Mouse (Mus musculus) MEL (cell line): ENCODE measurements around the gene Klhdc4.

ENCODE experiments used
- E2F4 ChIP-seq: IDR thresholded peaks from 2 replicates; pipeline ENCODE4 v1.6.1; 2011; ENCODE audit warnings: low read depth, low read length, improper control_type of control experiment, borderline replicate concordance
- EP300 ChIP-seq, 2 experiments: IDR thresholded peaks; 2 replicates each; pipeline ENCODE4 v1.6.1; 2011; ENCODE audit warnings: improper control_type of control experiment in 2 of 2, low read length in 2 of 2, low read depth in 1 of 2, mild to moderate bottlenecking in 1 of 2
- GABPA ChIP-seq: IDR thresholded peaks from 2 replicates; pipeline ENCODE4 v1.6.1; 2012; ENCODE audit warnings: low read depth, mild to moderate bottlenecking, inconsistent platforms, low read length, improper control_type of control experiment, moderate library complexity
- MAFK ChIP-seq: IDR thresholded peaks from 2 replicates; pipeline ENCODE4 v1.6.1; 2011; ENCODE audit warnings: low read depth, mild to moderate bottlenecking, low read length, improper control_type of control experiment, borderline replicate concordance
- MAZ ChIP-seq: IDR thresholded peaks from 2 replicates; pipeline ENCODE4 v1.6.1; 2012; ENCODE audit warnings: low read depth, mild to moderate bottlenecking, inconsistent platforms, low read length, improper control_type of control experiment
- NELFE ChIP-seq: IDR thresholded peaks from 2 replicates; pipeline ENCODE4 v1.6.1; 2011; ENCODE audit warnings: low read depth, low read length, improper control_type of control experiment
- POLR2A ChIP-seq, 2 experiments: IDR thresholded peaks; 2 replicates each; pipeline ENCODE4 v1.6.1; 2011 to 2012; ENCODE audit warnings: low read length in 2 of 2, mild to moderate bottlenecking in 2 of 2, control low read depth in 1 of 2, improper control_type of control experiment in 1 of 2, low read depth in 1 of 2, moderate library complexity in 1 of 2; ENCODE audit not compliant: control insufficient read depth in 1 of 2, insufficient read depth in 1 of 2, poor library complexity in 1 of 2
- POLR2AphosphoS2 ChIP-seq: IDR thresholded peaks from 2 replicates; pipeline ENCODE4 v1.6.1; 2011; ENCODE audit warnings: low read length, improper control_type of control experiment
- POLR2AphosphoS5 ChIP-seq: IDR thresholded peaks from 2 replicates; pipeline ENCODE4 v1.6.1; 2012; ENCODE audit warnings: low read depth, borderline replicate concordance, mild to moderate bottlenecking, inconsistent platforms, low read length, moderate library complexity, mixed read lengths
- SMC3 ChIP-seq: IDR thresholded peaks from 2 replicates; pipeline ENCODE4 v1.6.1; 2011; ENCODE audit warnings: low read depth, low read length, improper control_type of control experiment

DNA sequence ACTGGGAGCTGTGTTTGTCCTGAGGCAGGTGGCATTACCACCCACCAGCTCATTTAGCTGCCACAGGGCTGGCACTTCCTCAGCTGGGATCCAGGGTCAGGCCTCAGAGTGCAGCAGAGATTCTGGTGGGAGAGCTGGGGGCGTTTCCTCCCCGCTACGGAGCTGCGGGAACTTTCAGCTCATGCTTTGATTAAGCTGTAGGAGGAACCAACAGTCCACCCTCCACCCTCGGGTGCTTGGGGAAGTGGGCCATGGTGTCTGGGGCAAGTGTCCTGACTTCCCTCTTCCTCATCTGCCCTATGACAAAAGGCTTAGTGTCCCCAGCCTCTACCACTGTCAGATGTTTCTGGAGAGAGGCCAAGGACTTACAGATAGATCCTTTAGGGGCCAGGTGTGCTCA is 47.8 kb upstream of the Klhdc4 start:
- TF ChIP-seq POLR2A (IDR thresholded peaks at IDR 0.05; ENCODE audit: control insufficient read depth in 1 of 2, insufficient read depth in 1 of 2, low read depth in 1 of 2, low read length in 2 of 2, poor library complexity in 1 of 2) = no peak
- no peak for TF ChIP-seq MAFK
- TF ChIP-seq EP300 (IDR thresholded peaks at IDR 0.05; ENCODE audit: low read depth in 1 of 2, low read length in 2 of 2) = no peak
- TF ChIP-seq POLR2AphosphoS5 = no peak
- no peak for TF ChIP-seq E2F4
- TF ChIP-seq GABPA = no peak
- TF ChIP-seq MAZ = no peak
- no peak for TF ChIP-seq SMC3
- TF ChIP-seq POLR2AphosphoS2 = no peak
- no peak for TF ChIP-seq NELFE
